Mouse (Mus musculus) hindbrain, embryonic 15.5 days (tissue): ENCODE measurements around the gene Adh1. TPM values are rescaled to one million over a fixed set of nuclear protein-coding genes. Genes with fewer than 3 reads are reported as not detected.

Source experiments
- ATAC-seq: fragments of 200-750 bp; cut with Nextera tagmentation; 2 replicates; pipeline ENCODE4 v1.8.0; 2017; ENCODE audit warnings: low read depth, moderate number of reproducible peaks, moderate TSS enrichment; ENCODE audit not compliant: low FRiP score
- H3K27ac ChIP-seq: fragments of 300-500 bp; sonication (generic); replicated peaks from 2 replicates; pipeline ENCODE4 v1.5.1; 2015; ENCODE audit warnings: mild to moderate bottlenecking, inconsistent platforms
- H3K27me3 ChIP-seq: fragments of 300-500 bp; sonication (generic); 2 replicates; pipeline ENCODE4 v1.6.1; 2015; ENCODE audit warnings: control low read depth, inconsistent platforms
- H3K36me3 ChIP-seq: fragments of 300-500 bp; sonication (generic); 2 replicates; pipeline ENCODE4 v1.6.1; 2015; ENCODE audit warnings: control low read depth, inconsistent platforms
- H3K4me1 ChIP-seq: fragments of 300-500 bp; sonication (generic); replicated peaks from 2 replicates; pipeline ENCODE4 v1.6.1; 2015; ENCODE audit warnings: control low read depth, inconsistent platforms
- H3K4me2 ChIP-seq: fragments of 300-500 bp; sonication (generic); 2 replicates; pipeline ENCODE4 v1.6.1; 2015; ENCODE audit warnings: moderate library complexity, mild to moderate bottlenecking, inconsistent platforms
- H3K4me3 ChIP-seq: fragments of 300-500 bp; sonication (generic); 2 replicates; pipeline ENCODE4 v1.5.1; 2015; ENCODE audit warnings: mild to moderate bottlenecking, inconsistent platforms
- H3K9ac ChIP-seq: fragments of 300-500 bp; sonication (generic); 2 replicates; pipeline ENCODE4 v1.6.1; 2015; ENCODE audit warnings: inconsistent platforms
- H3K9me3 ChIP-seq: fragments of 300-500 bp; sonication (generic); 2 replicates; pipeline ENCODE4 v1.6.1; 2016; ENCODE audit warnings: control low read depth, inconsistent platforms
- WGBS: fragments of 180-500 bp; shearing (Covaris S2); methylation state at CpG from one replicate; pipeline ENCODE4 v1.1.7; 2015; 5-methylcytosine and 5-hydroxymethylcytosine counted together
- polyA plus RNA-seq: library from polyadenylated mRNA; unstranded; fragments of >200 nt; fragmentation: Nextera tagmentation; extraction: Ambion mirVana; gene quantifications from 2 replicates; pipeline ENCODE4 v1.2.1, GENCODE M21; 2015

The Adh1 gene
- polyA plus RNA-seq, 1 experiment from 2014 or later = 1.3 TPM

DNA sequence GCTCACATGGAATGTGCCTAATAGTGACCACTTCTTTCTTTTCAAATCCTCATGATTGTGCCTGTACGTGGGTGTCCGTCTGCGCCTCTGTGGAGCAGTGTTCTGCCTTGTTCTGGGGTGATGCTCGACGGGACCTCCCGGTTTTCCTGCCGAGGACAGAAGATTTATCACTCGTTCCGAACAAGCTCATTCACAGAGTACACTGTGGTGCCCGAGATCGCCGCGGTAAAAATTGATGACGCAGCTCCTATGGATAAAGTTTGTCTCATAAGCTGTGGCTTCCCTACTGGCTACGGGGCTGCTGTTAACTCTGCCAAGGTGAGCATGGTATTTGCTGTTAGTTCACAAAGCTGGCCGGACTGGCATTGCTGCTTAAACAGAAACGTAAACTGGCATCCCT lies 64.2 kb downstream of the Adh1 start:
- WGBS = 90% methylated on average over 17 of the region's 17 CpGs
- no peak for ATAC-seq

DNA sequence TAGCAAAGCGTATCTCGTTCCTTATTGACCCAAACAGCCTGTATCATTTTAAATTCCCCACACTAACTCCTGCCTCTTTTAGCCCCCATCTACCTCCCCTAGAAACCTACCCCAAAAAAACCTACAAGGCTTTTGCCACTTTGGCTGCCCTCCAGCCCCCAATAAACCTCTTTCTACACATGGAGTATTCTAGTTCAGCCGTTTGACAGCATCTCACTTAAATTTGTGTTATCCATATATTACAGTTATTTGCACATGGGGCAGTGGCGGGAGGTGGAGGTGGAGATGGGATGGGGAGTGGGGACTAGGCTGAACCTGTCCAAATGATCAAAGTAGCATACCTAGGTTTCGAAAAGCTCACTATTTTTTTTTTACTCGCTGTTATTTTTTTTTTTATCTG lies 64.7 kb downstream of the Adh1 start:
- Histone ChIP-seq H3K27ac (no peak overlapping the region), H3K36me3 (no peaks in the 10 kb centered on the region), H3K4me1 (no peaks in the 10 kb centered on the region), H3K27me3 (no peaks in the 10 kb centered on the region), H3K4me2 (no peak overlapping the region), H3K9ac (no peak overlapping the region), H3K9me3 (no peaks in the 10 kb centered on the region), H3K4me3 (no peak overlapping the region)
- 96% methylated on average over 6 of the region's 6 CpGs for WGBS
- ATAC-seq = no peak

More for the DNA sequence above, 64.2 kb downstream of the Adh1 start:
- no peaks in the 10 kb centered on the region for H3K4me1 ChIP-seq
- no peaks in the 10 kb centered on the region for H3K36me3 ChIP-seq
- no peaks in the 10 kb centered on the region for H3K27me3 ChIP-seq
- no peak overlapping the region for H3K9ac ChIP-seq
- no peak overlapping the region for H3K4me3 ChIP-seq
- H3K27ac ChIP-seq = no peak overlapping the region
- H3K4me2 ChIP-seq = no peak overlapping the region
- H3K9me3 ChIP-seq = no peaks in the 10 kb centered on the region

DNA sequence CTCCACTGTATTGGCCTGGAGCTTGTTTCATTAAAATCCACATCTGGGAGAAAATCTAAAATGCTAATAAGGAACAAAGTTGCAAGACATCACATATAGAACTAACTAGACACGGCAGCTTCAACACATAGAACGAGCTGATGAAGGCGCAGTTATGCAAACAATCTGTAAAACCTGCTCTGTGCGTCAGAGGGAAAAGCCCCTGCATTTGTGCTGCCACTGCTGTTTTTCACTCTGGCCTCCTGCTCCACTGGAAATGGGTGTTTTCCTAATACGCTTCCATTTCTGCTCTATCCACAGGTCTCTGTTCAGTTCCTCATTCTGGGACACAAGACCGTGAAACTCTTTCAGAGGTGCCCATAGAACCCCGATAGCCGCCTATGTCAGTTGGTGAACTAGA lies 73.1 kb downstream of the Adh1 start:
- Histone ChIP-seq H3K9me3 (no peaks in the 10 kb centered on the region), H3K27ac (no peak overlapping the region), H3K27me3 (no peaks in the 10 kb centered on the region), H3K36me3 (no peaks in the 10 kb centered on the region), H3K4me1 (no peaks in the 10 kb centered on the region), H3K4me2 (no peak overlapping the region), H3K4me3 (no peak overlapping the region), H3K9ac (no peak overlapping the region)
- ATAC-seq = no peak
- WGBS = 93% methylated on average over 8 of the region's 8 CpGs

DNA sequence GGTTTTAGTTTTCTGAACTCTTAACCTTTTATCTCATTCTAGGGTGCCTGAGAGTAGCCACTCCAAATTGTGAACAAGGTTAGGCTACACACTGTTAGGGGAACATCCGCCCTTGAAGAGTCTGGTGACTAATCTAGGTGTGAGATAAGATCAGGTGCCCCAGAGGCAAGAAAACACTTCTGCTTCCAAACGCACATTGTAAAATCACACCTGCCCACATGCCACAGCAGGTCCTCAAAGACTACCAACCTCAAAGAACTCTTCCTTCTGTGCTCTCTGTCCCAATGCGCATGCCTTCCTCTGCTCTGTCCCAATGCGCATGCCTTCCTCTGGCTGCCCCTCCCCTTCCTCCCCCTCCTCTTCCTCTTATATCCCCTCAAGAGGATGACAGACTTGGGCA lies 73.5 kb downstream of the Adh1 start:
- no peak overlapping the region for H3K27ac ChIP-seq
- no peak overlapping the region for H3K4me2 ChIP-seq
- WGBS = 93% methylated on average over 4 of the region's 4 CpGs
- no peaks in the 10 kb centered on the region for H3K27me3 ChIP-seq
- no peaks in the 10 kb centered on the region for H3K9me3 ChIP-seq
- no peaks in the 10 kb centered on the region for H3K4me1 ChIP-seq
- no peak overlapping the region for H3K4me3 ChIP-seq
- no peaks in the 10 kb centered on the region for H3K36me3 ChIP-seq
- no peak for ATAC-seq
- no peak overlapping the region for H3K9ac ChIP-seq

DNA sequence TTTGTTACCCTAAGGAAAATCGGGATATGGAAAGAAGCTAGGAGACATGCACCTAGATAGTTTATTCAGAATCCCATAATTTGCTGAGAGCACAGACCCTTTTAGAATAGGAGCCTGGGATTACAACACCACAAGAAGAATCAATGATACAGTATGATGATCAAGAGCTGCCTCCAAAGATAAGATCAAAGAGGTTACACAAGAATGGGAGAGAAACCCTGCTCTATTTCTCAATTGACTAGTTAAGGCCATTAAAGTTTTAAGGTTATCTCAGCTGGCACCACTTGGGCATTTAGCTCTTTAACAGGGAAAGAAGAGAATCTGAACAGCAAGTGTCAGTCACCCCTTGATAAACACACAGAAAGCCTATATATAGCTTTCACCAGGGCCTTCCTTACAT lies 74.8 kb downstream of the Adh1 start:
- no peak overlapping the region for H3K9ac ChIP-seq
- WGBS = 96% methylated on average over 1 of the region's 1 CpGs

DNA sequence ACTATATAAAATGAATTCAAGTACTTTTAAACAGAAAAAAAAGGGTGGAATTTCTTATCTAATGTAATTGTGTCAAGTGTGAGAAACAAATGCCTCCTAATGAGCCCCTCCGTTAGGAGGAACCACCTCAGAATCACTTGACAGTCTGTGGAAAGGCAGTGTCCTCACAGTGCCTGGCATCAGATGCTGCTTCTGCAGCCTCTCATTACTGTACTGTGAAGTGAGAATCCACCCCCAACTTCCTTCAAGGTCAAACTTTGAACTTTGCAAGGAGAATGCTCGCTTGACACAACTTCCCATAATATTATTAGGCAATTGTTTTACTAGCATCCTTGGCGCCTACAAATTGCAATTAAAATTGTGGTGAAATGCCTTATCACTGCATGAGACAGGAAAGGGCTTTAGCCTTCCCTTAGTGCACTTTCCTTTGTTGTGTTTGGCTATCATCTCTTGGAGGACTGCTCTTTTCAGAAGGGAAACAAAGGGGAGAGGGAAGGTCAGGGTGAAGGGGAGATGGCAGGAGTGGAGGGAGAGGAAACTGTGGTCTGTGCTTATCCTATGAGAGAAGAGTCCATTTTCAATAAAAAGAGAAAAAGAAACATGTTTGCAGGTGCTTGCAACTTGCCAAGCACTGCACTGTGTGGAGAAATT lies 75.4 kb downstream of the Adh1 start:
- 71% methylated on average over 3 of the region's 3 CpGs for WGBS
- H3K4me2 ChIP-seq = no peak overlapping the region
- H3K4me1 ChIP-seq = no peaks in the 10 kb centered on the region
- H3K9ac ChIP-seq = no peak overlapping the region
- H3K36me3 ChIP-seq = no peaks in the 10 kb centered on the region
- no peak overlapping the region for H3K27ac ChIP-seq
- no peak overlapping the region for H3K4me3 ChIP-seq
- ATAC-seq = no peak
- H3K27me3 ChIP-seq = no peaks in the 10 kb centered on the region
- no peaks in the 10 kb centered on the region for H3K9me3 ChIP-seq

More for the DNA sequence above, 74.8 kb downstream of the Adh1 start:
- H3K27ac ChIP-seq = no peak overlapping the region
- no peak overlapping the region for H3K4me3 ChIP-seq
- H3K4me1 ChIP-seq = no peaks in the 10 kb centered on the region
- no peaks in the 10 kb centered on the region for H3K9me3 ChIP-seq
- H3K4me2 ChIP-seq = no peak overlapping the region
- H3K27me3 ChIP-seq = no peaks in the 10 kb centered on the region
- no peak for ATAC-seq
- H3K36me3 ChIP-seq = no peaks in the 10 kb centered on the region

Other genes starting within 250 kb of the Adh1 start
- gene 1110002E22Rik, start 195.9 kb upstream of the Adh1 start, polyA plus RNA-seq = 0.16 and 0.17 TPM in 2 replicates
- gene Gm5105, start 193.6 kb upstream of the Adh1 start, polyA plus RNA-seq = 0.18 and 0.26 TPM in 2 replicates
- 6.9 and 7.4 TPM in 2 replicates for gene Trmt10a, start 117.5 kb upstream of the Adh1 start, polyA plus RNA-seq
- 7.9 and 9.5 TPM in 2 replicates for gene Mttp, start 116.0 kb upstream of the Adh1 start, polyA plus RNA-seq
- gene 4930579F01Rik, start 67.2 kb upstream of the Adh1 start, polyA plus RNA-seq = 0.09 TPM in 1 of 2 replicates, not detected in the other
- gene Adh7, start 43.2 kb upstream of the Adh1 start, polyA plus RNA-seq = 0.46 and 0.62 TPM in 2 replicates
- not detected in 2 replicates for gene Adh6a, start 52.3 kb downstream of the Adh1 start, polyA plus RNA-seq
- 0.33 TPM in 1 of 2 replicates, not detected in the other for gene Adh6b, start 80.8 kb downstream of the Adh1 start, polyA plus RNA-seq
- gene Adh4, start 154.5 kb downstream of the Adh1 start, polyA plus RNA-seq = not detected in 2 replicates
- gene Adh5, start 182.1 kb downstream of the Adh1 start, polyA plus RNA-seq = 186 and 189 TPM in 2 replicates
- gene Metap1, start 228.5 kb downstream of the Adh1 start, polyA plus RNA-seq = 44.8 and 46.2 TPM in 2 replicates